Mouse (Mus musculus): ENCODE data around the gene Rnf31.

- TF ChIP-seq POLR2A (IDR thresholded peaks at IDR 0.05; ENCODE audit: low read depth, low read length) (no peak), CTCF (IDR thresholded peaks at IDR 0.05; ENCODE audit: extremely low read depth, insufficient read depth, insufficient read length, insufficient replicate concordance) (no peak)
Measured at GRCm38 (mm10) chr14:55644261-55644888, 52.9 kb downstream of the Rnf31 start.
